Mouse (Mus musculus): ENCODE results near the gene Vars. TPM values are rescaled to one million over a fixed set of nuclear protein-coding genes. Genes with fewer than 3 reads are reported as not detected.

Vars gene
- polyA plus RNA-seq, 1 experiment from 2014 or later = 55.7 TPM

DNA sequence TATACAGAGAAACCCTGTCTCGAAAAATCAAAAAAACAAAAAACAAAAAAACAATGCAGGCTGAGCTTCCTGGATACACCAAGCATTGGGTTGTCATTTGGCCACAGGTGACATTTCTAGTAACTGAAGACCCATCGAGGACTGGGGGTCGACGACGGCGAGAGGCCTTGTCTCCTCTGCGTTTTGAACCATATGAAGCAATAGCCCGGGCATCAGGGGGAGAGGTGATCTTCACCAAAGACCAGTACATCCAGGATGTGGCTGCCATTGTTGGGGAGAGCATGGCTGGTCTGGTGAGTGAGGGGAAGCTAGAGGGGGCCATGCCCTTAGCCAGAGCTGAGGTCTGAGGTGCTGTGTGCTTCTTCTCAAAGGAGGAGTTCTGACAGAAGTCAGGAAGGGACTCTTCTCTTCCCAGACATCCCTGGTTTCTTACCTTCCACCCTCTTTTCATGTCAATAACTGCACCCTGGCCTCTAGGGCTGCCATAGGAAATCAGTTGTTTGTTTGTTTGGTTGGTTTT is 21.8 kb downstream of the Vars start:
- Histone ChIP-seq H3K27ac (ENCODE audit: low read depth, low read length) (peak overlapping the region; percentile 63), H3K4me3 (ENCODE audit: low read depth, low read length) (no peak overlapping the region), H3K9ac (ENCODE audit: low read depth, low read length) (no peak overlapping the region), H3K27me3 (ENCODE audit: control insufficient read depth, insufficient read depth, low read length) (no peaks in the 10 kb centered on the region), H3K9me3 (replicated peaks; ENCODE audit: control insufficient read depth, low read length) (no peaks in the 10 kb centered on the region), H3K4me2 (no peak overlapping the region), H3K36me3 (ENCODE audit: control insufficient read depth, insufficient read depth, low read length) (no peaks in the 10 kb centered on the region), H3K4me1 (ENCODE audit: control insufficient read depth, insufficient read depth, low read length) (peaks cover 29% of the 10 kb centered on the region)
- 81% methylated on average over 8 of the region's 8 CpGs for WGBS (ENCODE audit: insufficient replicate concordance)
- ATAC-seq (replicated peaks; ENCODE audit: insufficient number of reproducible peaks, low FRiP score, low TSS enrichment) = no peak

DNA sequence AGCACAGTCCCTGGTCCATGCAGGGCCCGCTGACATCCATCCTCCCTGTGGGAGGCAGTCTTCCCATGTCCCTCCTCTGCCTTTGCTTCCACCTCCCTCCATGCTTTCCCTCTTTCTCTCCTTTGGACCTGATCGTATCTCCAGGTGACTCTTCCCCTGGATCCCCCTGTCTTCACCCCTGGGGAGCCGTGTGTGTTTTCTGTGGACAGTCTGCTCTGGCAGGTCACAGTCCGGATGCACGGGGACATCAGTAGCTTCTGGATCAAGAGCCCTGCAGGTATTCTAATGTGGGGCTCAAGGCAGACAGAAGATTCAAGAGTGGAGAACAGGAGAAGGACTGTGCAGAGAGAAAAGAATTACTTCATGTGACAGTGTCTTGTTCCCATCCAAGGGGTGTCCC is 22.4 kb downstream of the Vars start:
- Histone ChIP-seq H3K4me3 (ENCODE audit: low read depth, low read length) (no peak overlapping the region), H3K9me3 (replicated peaks; ENCODE audit: control insufficient read depth, low read length) (no peaks in the 10 kb centered on the region), H3K27ac (ENCODE audit: low read depth, low read length) (no peak overlapping the region), H3K4me2 (no peak overlapping the region), H3K4me1 (ENCODE audit: control insufficient read depth, insufficient read depth, low read length) (peaks cover 30% of the 10 kb centered on the region), H3K9ac (ENCODE audit: low read depth, low read length) (no peak overlapping the region), H3K27me3 (ENCODE audit: control insufficient read depth, insufficient read depth, low read length) (no peaks in the 10 kb centered on the region), H3K36me3 (ENCODE audit: control insufficient read depth, insufficient read depth, low read length) (no peaks in the 10 kb centered on the region)
- 90% methylated on average over 5 of the region's 5 CpGs for WGBS (ENCODE audit: insufficient replicate concordance)
- ATAC-seq (replicated peaks; ENCODE audit: insufficient number of reproducible peaks, low FRiP score, low TSS enrichment) = no peak

DNA sequence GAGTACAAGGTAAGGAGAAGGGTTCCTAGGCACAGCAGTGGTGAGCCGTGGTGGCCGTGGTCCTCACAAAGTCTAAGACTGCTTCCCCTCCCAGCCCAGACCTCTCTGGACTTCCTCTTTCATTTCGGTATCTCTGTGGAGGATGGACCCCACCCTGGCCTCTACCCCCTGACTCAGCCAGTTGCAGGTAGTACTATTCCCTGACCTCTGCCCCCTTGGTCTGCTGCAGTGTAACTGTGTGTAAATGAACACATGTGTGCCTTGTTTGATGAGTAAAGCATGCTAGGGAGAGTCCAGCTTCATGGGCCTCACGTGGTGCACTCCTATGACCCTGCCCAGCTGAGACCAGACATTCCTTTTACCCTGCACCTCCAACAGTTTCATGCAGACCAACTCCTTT is 23.0 kb downstream of the Vars start:
- WGBS (ENCODE audit: insufficient replicate concordance) = 70% methylated on average over 4 of the region's 4 CpGs
- Histone ChIP-seq H3K9ac (ENCODE audit: low read depth, low read length) (peak overlapping the region; percentile 49; the same call in 1 of the 2 replicates), H3K4me3 (ENCODE audit: low read depth, low read length) (no peak overlapping the region), H3K27ac (ENCODE audit: low read depth, low read length) (no peak overlapping the region), H3K4me2 (no peak overlapping the region), H3K4me1 (ENCODE audit: control insufficient read depth, insufficient read depth, low read length) (peaks cover 32% of the 10 kb centered on the region), H3K9me3 (replicated peaks; ENCODE audit: control insufficient read depth, low read length) (no peaks in the 10 kb centered on the region), H3K27me3 (ENCODE audit: control insufficient read depth, insufficient read depth, low read length) (no peaks in the 10 kb centered on the region), H3K36me3 (ENCODE audit: control insufficient read depth, insufficient read depth, low read length) (no peaks in the 10 kb centered on the region)
- ATAC-seq (replicated peaks; ENCODE audit: insufficient number of reproducible peaks, low FRiP score, low TSS enrichment) = no peak

DNA sequence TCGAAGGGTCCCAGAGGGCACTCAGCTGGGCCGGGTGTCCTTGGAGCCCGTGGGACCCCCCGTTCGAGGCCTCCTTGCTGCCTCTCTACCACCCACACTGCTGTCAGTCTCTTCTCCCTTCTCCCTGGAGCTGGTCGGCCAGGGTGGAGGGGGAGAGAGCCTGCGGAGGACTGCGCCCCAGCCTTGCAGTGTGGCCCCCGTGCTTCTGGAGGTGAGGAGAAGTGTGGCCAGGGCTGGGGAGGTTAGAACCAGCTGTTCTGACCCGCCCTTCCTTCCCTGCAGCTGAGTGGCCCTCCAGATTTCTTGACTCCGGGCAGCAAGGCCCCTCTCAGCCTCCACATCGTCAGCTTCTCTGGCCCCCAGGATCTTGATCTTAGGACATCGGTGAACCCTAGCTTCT is 23.5 kb downstream of the Vars start:
- Histone ChIP-seq H3K9ac (ENCODE audit: low read depth, low read length) (peak overlapping the region; percentile 49; the same call in 1 of the 2 replicates), H3K36me3 (ENCODE audit: control insufficient read depth, insufficient read depth, low read length) (no peaks in the 10 kb centered on the region), H3K4me1 (ENCODE audit: control insufficient read depth, insufficient read depth, low read length) (peaks cover 36% of the 10 kb centered on the region), H3K4me3 (ENCODE audit: low read depth, low read length) (no peak overlapping the region), H3K27ac (ENCODE audit: low read depth, low read length) (no peak overlapping the region), H3K4me2 (no peak overlapping the region), H3K9me3 (replicated peaks; ENCODE audit: control insufficient read depth, low read length) (no peaks in the 10 kb centered on the region), H3K27me3 (ENCODE audit: control insufficient read depth, insufficient read depth, low read length) (no peaks in the 10 kb centered on the region)
- no peak for ATAC-seq (replicated peaks; ENCODE audit: insufficient number of reproducible peaks, low FRiP score, low TSS enrichment)
- WGBS (ENCODE audit: insufficient replicate concordance) = 67% methylated on average over 13 of the region's 13 CpGs

DNA sequence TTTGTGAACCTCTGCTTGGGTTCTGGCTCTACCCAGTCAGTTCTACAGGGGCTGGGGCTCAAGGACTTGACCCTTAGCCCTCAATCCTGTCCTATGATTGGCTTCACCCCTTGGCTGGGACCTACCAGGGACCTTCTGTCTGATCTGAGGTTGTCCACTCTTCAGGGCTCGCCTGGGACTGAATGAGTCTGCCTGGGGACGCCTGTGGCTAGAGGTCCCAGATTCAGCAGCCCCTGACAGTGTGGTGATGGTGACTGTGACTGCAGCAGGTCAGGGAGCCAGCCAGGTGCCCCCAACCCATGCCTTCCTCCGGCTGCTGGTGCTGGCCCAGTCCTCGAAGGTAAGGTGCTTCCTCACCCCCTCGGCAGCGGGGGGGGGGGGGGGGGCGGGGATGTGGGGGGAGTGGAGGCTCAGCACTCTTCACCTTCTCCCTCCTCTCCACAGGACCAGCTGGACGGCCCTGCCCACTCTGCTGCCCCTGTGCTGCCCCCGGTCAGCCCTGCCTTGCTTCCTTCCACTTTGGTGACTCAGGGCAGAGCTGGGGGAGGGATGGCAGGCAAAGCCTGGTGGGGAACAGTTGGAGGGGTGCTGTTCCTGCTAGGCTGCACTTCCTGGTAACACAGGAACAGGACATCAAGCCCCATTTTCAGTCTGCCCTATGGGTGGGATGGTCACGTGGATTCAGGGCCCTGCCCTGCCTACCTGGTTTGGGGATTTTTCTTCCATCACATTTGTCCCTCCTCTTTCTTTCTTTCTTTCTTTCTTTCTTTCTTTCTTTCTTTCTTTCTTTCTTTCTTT is 24.1 kb downstream of the Vars start:
- 58% methylated on average over 7 of the region's 10 CpGs for WGBS (ENCODE audit: insufficient replicate concordance)
- H3K4me3 ChIP-seq (ENCODE audit: low read depth, low read length) = no peak overlapping the region
- H3K36me3 ChIP-seq (ENCODE audit: control insufficient read depth, insufficient read depth, low read length) = no peaks in the 10 kb centered on the region
- H3K9ac ChIP-seq (ENCODE audit: low read depth, low read length) = 0 out of 2 replicates have a peak overlapping the region, but pooled peaks have one; percentile 49
- H3K4me1 ChIP-seq (ENCODE audit: control insufficient read depth, insufficient read depth, low read length) = peaks cover 36% of the 10 kb centered on the region
- no peaks in the 10 kb centered on the region for H3K9me3 ChIP-seq (replicated peaks; ENCODE audit: control insufficient read depth, low read length)
- H3K4me2 ChIP-seq = no peak overlapping the region
- no peak for ATAC-seq (replicated peaks; ENCODE audit: insufficient number of reproducible peaks, low FRiP score, low TSS enrichment)
- H3K27ac ChIP-seq (ENCODE audit: low read depth, low read length) = no peak overlapping the region
- H3K27me3 ChIP-seq (ENCODE audit: control insufficient read depth, insufficient read depth, low read length) = no peaks in the 10 kb centered on the region

DNA sequence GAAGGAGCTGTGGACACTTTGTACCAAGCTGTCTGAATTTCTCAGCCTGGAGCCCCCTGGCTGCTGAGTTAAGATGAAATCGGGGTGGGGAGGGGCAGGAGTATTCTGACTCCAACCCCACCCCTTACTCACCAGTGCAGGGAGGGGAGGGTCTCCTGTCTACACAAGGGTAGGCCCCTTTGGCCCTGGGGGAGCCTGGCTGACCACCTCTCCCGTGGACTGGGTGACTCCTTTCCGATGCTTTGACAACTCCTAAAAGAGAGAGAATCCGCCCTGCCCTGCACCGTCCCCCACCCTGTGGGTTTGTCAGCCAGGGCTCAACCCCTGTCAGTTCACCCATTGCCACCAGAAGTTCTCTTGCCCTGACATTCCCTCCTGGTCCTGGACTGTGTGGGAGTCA is 25.4 kb downstream of the Vars start:
- Histone ChIP-seq H3K9ac (ENCODE audit: low read depth, low read length) (no peak overlapping the region), H3K27ac (ENCODE audit: low read depth, low read length) (no peak overlapping the region), H3K4me1 (ENCODE audit: control insufficient read depth, insufficient read depth, low read length) (peaks cover 36% of the 10 kb centered on the region), H3K4me3 (ENCODE audit: low read depth, low read length) (no peak overlapping the region), H3K9me3 (replicated peaks; ENCODE audit: control insufficient read depth, low read length) (no peaks in the 10 kb centered on the region), H3K36me3 (ENCODE audit: control insufficient read depth, insufficient read depth, low read length) (no peaks in the 10 kb centered on the region), H3K4me2 (no peak overlapping the region), H3K27me3 (ENCODE audit: control insufficient read depth, insufficient read depth, low read length) (no peaks in the 10 kb centered on the region)
- 81% methylated on average over 5 of the region's 5 CpGs for WGBS (ENCODE audit: insufficient replicate concordance)
- no peak for ATAC-seq (replicated peaks; ENCODE audit: insufficient number of reproducible peaks, low FRiP score, low TSS enrichment)

DNA sequence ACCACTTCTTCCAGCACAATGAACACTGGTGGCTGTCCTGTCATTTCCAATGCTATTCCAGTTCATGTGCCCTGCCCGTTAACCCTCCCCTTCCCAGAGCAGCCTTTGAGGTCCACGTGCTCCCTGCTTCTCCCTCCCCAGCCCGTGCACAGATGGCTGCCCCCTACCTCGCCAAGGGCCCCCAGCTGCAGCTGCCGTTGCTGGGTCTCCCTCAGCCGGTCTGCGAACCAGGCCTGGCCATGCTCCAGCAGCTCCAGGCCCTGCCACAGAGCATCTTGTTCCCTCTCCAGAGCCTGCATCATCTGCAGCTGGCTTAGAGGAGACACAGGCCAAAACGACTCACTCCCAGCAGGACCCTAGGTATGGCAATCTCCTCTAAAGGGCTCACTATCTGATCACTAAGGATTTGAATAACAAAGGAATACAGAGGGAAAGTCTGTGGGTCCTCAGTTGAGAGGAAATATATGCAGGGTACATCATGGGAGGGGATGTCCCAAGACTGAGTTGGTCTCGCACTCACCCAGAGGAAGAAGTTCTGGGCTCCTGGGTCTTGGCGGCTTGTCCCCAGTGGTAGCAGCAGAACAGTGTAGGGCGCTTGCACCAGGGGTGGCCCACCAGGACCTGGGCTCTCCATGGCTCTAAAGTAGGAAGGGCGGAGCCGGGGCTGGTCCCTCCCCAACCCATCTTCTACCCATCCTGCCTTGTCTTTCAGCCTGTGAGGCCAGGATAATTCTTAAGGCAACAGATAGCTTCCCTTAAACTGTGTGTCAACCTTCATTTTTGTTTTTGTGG is 26.7 kb downstream of the Vars start, which contains the start of gene Sapcd1:
Gene Sapcd1 (minus strand): TSS at position 740 of the 792 bp plus-strand sequence.
- peak within 1 kb of the TSS; percentile 42 for H3K4me2 ChIP-seq
- peak within 1 kb of the TSS; percentile 22; the same call in 1 of the 2 replicates for H3K9ac ChIP-seq (ENCODE audit: low read depth, low read length)

DNA sequence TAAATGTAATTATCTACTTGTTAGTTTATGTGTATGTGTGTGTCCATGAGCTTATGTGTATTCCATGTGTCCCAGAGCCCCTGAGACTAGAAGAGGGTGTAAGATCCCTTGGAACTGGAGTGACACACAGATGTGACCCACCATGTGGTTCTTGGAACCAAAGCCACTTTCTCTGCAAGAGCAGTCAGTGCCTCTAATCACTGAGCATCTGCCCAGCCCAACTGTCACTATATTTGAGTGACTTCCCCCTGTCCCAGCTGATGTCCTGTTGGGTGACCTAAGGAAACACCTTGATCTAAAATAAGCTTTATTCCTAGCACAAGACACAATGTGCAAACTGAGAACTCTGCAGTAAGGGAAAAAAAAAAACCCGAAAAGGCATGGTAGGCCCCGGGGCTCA is 27.5 kb downstream of the Vars start:
- 78% methylated on average over 2 of the region's 2 CpGs for WGBS (ENCODE audit: insufficient replicate concordance)
- no peak for ATAC-seq (replicated peaks; ENCODE audit: insufficient number of reproducible peaks, low FRiP score, low TSS enrichment)
- no peaks in the 10 kb centered on the region for H3K36me3 ChIP-seq (ENCODE audit: control insufficient read depth, insufficient read depth, low read length)
- H3K9me3 ChIP-seq (replicated peaks; ENCODE audit: control insufficient read depth, low read length) = no peaks in the 10 kb centered on the region
- no peak overlapping the region for H3K9ac ChIP-seq (ENCODE audit: low read depth, low read length)
- H3K27ac ChIP-seq (ENCODE audit: low read depth, low read length) = no peak overlapping the region
- no peaks in the 10 kb centered on the region for H3K27me3 ChIP-seq (ENCODE audit: control insufficient read depth, insufficient read depth, low read length)
- H3K4me1 ChIP-seq (ENCODE audit: control insufficient read depth, insufficient read depth, low read length) = peaks cover 26% of the 10 kb centered on the region
- H3K4me2 ChIP-seq = no peak overlapping the region
- no peak overlapping the region for H3K4me3 ChIP-seq (ENCODE audit: low read depth, low read length)

More for the DNA sequence above, 26.7 kb downstream of the Vars start, which contains the start of gene Sapcd1:
- Histone ChIP-seq H3K9me3 (replicated peaks; ENCODE audit: control insufficient read depth, low read length) (no peaks in the 10 kb centered on the region), H3K36me3 (ENCODE audit: control insufficient read depth, insufficient read depth, low read length) (no peaks in the 10 kb centered on the region), H3K27me3 (ENCODE audit: control insufficient read depth, insufficient read depth, low read length) (no peaks in the 10 kb centered on the region), H3K27ac (ENCODE audit: low read depth, low read length) (peak within 1 kb of the TSS; percentile 41; the same call in 1 of the 2 replicates), H3K4me1 (ENCODE audit: control insufficient read depth, insufficient read depth, low read length) (peaks cover 26% of the 10 kb centered on the region), H3K4me3 (ENCODE audit: low read depth, low read length) (no peak within 1 kb of the TSS)
- ATAC-seq (replicated peaks; ENCODE audit: insufficient number of reproducible peaks, low FRiP score, low TSS enrichment) = no peak
- 34% methylated on average over 13 of the region's 13 CpGs for WGBS (ENCODE audit: insufficient replicate concordance)
